Mouse (Mus musculus) inflammation-experienced regulatory T-cells, adult 16 weeks (primary cell): Measurements from ENCODE around the gene 4930524B15Rik. TPM values are rescaled to one million over a fixed set of nuclear protein-coding genes. Genes with fewer than 3 reads are reported as not detected.

Source experiments
- polyA plus RNA-seq: library from polyadenylated mRNA; unstranded; fragments of 100-300 nt; shearing (Covaris generic); gene quantifications from one replicate; pipeline ENCODE4 v1.2.1, GENCODE M21; 2017

Gene 4930524B15Rik
- not detected for polyA plus RNA-seq

DNA sequence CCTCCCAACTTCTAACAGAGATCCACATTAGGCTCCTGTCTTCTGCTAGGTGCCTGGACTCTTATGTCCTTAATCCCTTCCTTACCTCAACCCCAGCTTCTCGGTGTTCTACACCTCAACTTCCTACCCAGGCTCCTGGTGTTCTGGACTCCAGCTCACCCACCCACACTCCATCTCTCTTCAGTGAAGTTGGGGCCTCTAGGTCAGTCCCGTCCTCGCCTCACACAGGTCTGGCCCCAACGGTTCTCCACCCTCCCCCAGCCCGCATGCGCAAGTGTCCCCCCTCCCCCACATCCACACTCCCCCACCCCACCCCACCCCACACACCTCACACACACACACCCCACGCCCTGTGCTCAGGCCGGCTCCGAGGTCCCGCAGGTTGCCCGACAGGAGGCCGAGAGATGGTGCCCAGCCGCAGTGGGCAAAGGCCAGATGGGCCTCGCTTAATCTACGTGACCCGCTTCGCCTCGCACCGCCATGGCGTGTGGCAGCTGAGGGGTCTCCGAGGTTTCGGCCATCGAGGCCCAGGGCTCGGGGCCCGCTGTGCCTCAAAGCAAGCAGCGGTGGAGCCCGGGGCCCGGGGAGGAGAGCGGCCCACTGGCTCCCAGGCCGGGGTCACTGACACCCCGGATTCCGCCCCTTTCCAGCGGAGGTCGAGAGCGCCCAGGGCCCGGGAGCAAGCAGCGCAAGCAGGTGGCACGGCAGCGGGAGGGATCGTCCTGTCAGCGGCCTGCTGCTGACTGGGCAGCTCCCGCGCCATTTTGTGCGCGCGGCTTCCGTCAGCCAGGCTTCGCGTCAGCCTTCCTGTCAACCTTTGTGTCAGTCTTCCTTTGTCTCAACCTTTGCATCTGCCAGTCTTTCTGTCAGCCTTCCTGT lies at the start of gene 4930524B15Rik:
Gene 4930524B15Rik, plus strand, starts transcription at position 337 of the 879 bp plus-strand sequence.

DNA sequence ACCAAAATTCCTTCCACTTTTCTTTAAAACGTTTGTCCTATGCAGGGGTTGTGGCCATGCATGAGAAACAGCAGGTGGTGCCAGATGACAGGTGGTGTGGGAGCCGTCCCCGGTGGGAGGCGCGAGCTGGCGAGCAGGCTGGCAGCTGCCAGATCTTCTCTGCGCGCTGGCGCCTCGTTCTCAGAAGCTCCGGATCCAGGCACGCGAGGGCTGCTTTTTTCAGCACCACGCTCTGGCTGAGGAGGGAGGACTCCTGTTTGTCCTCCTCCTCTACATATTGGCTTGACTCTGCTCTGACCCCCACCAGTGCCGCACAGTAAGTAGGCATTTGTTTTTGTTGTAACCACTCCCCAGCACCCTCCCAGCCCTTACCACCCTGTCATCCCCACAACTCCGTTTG lies 34.9 kb downstream of the 4930524B15Rik start, which contains the start of gene Nsg2:
Gene Nsg2, plus strand, starts transcription at position 183 of the 400 bp plus-strand sequence.

Other genes with a start within 250 kb of the 4930524B15Rik start
- gene Cpeb4, start 93.4 kb upstream of the 4930524B15Rik start, polyA plus RNA-seq, result 15.7 TPM
- gene Nsg2, start 34.9 kb downstream of the 4930524B15Rik start, polyA plus RNA-seq, result 122 TPM
- gene Il9r, start 234.7 kb downstream of the 4930524B15Rik start, polyA plus RNA-seq, result 20.5 TPM
- gene Snrnp25, start 239.8 kb downstream of the 4930524B15Rik start, polyA plus RNA-seq, result 46.3 TPM